Mouse (Mus musculus): Measurements from ENCODE around the gene Acot8. TPM values are rescaled to one million over a fixed set of nuclear protein-coding genes. Genes with fewer than 3 reads are reported as not detected.
A peak's percentile ranks its signal among the peaks of the same experiment; 100 is the strongest.

Gene Acot8
- total and polyA plus RNA-seq, 3 experiments, result 30.9 to 40.3 TPM; not detected in 1

- Histone ChIP-seq H3K4me3 (ENCODE audit: control insufficient read depth in 1 of 2, insufficient read depth in 1 of 2, low read depth in 2 of 2, low read length in 2 of 2) (no peak overlapping the region), H3K4me1 (ENCODE audit: control insufficient read depth in 1 of 2, insufficient read depth in 2 of 2, low read length in 2 of 2) (peaks cover 6 to 16% of the 10 kb centered on the region in 2 experiments), H3K27ac (ENCODE audit: control insufficient read depth, low read depth, low read length) (no peak overlapping the region), H3K9ac (ENCODE audit: control insufficient read depth, low read depth, low read length, poor library complexity, severe bottlenecking) (no peak overlapping the region), H3K36me3 (ENCODE audit: control insufficient read depth in 1 of 2, insufficient read depth in 2 of 2, low read length in 2 of 2) (peaks cover 0 to 10% of the 10 kb centered on the region in 2 experiments; a peak in 2 of 4 replicates), H3K27me3 (ENCODE audit: control insufficient read depth in 1 of 2, insufficient read depth in 2 of 2, low read length in 2 of 2) (no peaks in the 10 kb centered on the region), H3K9me3 (replicated peaks; ENCODE audit: insufficient read depth, low read length) (no peaks in the 10 kb centered on the region), H3K79me2 (ENCODE audit: control insufficient read depth, insufficient read depth, low read length, poor library complexity) (no peaks in the 10 kb centered on the region)
- no peak for DNase-seq (ENCODE audit: low read depth, low spot score)
- TF ChIP-seq JUND (IDR thresholded peaks at IDR 0.05; ENCODE audit: low read depth, low read length), result no peak
- no peak for TF ChIP-seq KAT2A (conservative IDR thresholded peaks at IDR 0.05; ENCODE audit: low read depth, low read length)
- no peak for TF ChIP-seq UBTF (IDR thresholded peaks at IDR 0.05; ENCODE audit: borderline replicate concordance, insufficient read depth, low read depth, low read length)
- TF ChIP-seq MAZ (IDR thresholded peaks at IDR 0.05; ENCODE audit: low read depth, low read length), result no peak
- TF ChIP-seq HCFC1 (IDR thresholded peaks at IDR 0.05; ENCODE audit: low read depth, low read length), result no peak
- no peak for TF ChIP-seq MAX (IDR thresholded peaks at IDR 0.05; ENCODE audit: low read length)
- TF ChIP-seq CHD2 (IDR thresholded peaks at IDR 0.05; ENCODE audit: low read length), result no peak
- TF ChIP-seq POLR2AphosphoS5 (IDR thresholded peaks at IDR 0.05; ENCODE audit: borderline replicate concordance, low read depth, low read length), result no peak
- no peak for TF ChIP-seq TCF12 (IDR thresholded peaks at IDR 0.05; ENCODE audit: low read depth, low read length)
- TF ChIP-seq TBP (IDR thresholded peaks at IDR 0.05; ENCODE audit: low read depth, low read length), result no peak
- no peak for TF ChIP-seq POLR2A (IDR thresholded peaks at IDR 0.05; ENCODE audit: control insufficient read depth in 1 of 2, insufficient read depth in 1 of 2, low read depth in 1 of 2, low read length in 2 of 2, poor library complexity in 1 of 2)
- no peak for TF ChIP-seq USF2 (IDR thresholded peaks at IDR 0.05; ENCODE audit: borderline replicate concordance in 1 of 2, insufficient read depth in 1 of 2, low read depth in 1 of 2, low read length in 2 of 2)
- no peak for TF ChIP-seq ZMIZ1 (IDR thresholded peaks at IDR 0.05; ENCODE audit: low read depth, low read length)
- no peak for TF ChIP-seq CHD1 (IDR thresholded peaks at IDR 0.05; ENCODE audit: low read depth, low read length)
- TF ChIP-seq SMC3 (IDR thresholded peaks at IDR 0.05; ENCODE audit: low read depth, low read length), result no peak
- no peak for TF ChIP-seq GABPA (IDR thresholded peaks at IDR 0.05; ENCODE audit: low read depth, low read length)
These were observed 12.5 kb upstream of the Acot8 start for GRCm38 (mm10) chr2:164817206-164817605.

GRCm38 (mm10) chr2:164815821-164816220, 11.1 kb upstream of the Acot8 start:
- no peaks in the 10 kb centered on the region for H3K27me3 ChIP-seq (ENCODE audit: control insufficient read depth in 1 of 2, insufficient read depth in 2 of 2, low read length in 2 of 2)
- TF ChIP-seq POLR2AphosphoS5 (IDR thresholded peaks at IDR 0.05; ENCODE audit: borderline replicate concordance, low read depth, low read length) (no peak), ZMIZ1 (IDR thresholded peaks at IDR 0.05; ENCODE audit: low read depth, low read length) (no peak), MYB (IDR thresholded peaks at IDR 0.05; ENCODE audit: low read depth, low read length) (no peak), CTCF (IDR thresholded peaks at IDR 0.05 in 2 of 3, conservative IDR thresholded peaks at IDR 0.05 in 1 of 3; ENCODE audit: control insufficient read depth in 1 of 3, insufficient read depth in 1 of 3, low read depth in 2 of 3, low read length in 3 of 3, poor library complexity in 1 of 3, severe bottlenecking in 1 of 3) (no peak), MAX (IDR thresholded peaks at IDR 0.05; ENCODE audit: low read length) (no peak), USF1 (IDR thresholded peaks at IDR 0.05; ENCODE audit: low read depth, low read length) (no peak), NRF1 (IDR thresholded peaks at IDR 0.05; ENCODE audit: insufficient read depth, low read depth, low read length, poor library complexity, severe bottlenecking) (no peak), BHLHE40 (IDR thresholded peaks at IDR 0.05; ENCODE audit: borderline replicate concordance, low read depth, low read length) (no peak), GABPA (IDR thresholded peaks at IDR 0.05; ENCODE audit: low read depth, low read length) (no peak), MAFK (IDR thresholded peaks at IDR 0.05; ENCODE audit: borderline replicate concordance, low read depth, low read length) (no peak), ZC3H11A (IDR thresholded peaks at IDR 0.05; ENCODE audit: low read depth, low read length) (no peak), MAZ (IDR thresholded peaks at IDR 0.05; ENCODE audit: low read depth, low read length) (no peak), RCOR1 (IDR thresholded peaks at IDR 0.05; ENCODE audit: low read depth, low read length) (no peak), TBP (IDR thresholded peaks at IDR 0.05; ENCODE audit: low read depth, low read length) (no peak), TAL1 (IDR thresholded peaks at IDR 0.05; ENCODE audit: low read length) (peak; percentile 77), GATA1 (IDR thresholded peaks at IDR 0.05; ENCODE audit: low read depth, low read length) (peak; percentile 86), ZNF384 (IDR thresholded peaks at IDR 0.05; ENCODE audit: low read depth, low read length) (no peak), MXI1 (IDR thresholded peaks at IDR 0.05; ENCODE audit: low read depth, low read length) (no peak; the same call in 1 of the 2 replicates), HCFC1 (IDR thresholded peaks at IDR 0.05; ENCODE audit: low read depth, low read length) (no peak), CHD2 (IDR thresholded peaks at IDR 0.05; ENCODE audit: low read length) (no peak), MEF2A (IDR thresholded peaks at IDR 0.05; ENCODE audit: extremely low read depth, insufficient replicate concordance, low read depth, low read length, poor library complexity, severe bottlenecking) (peak; percentile 83; the same call in 1 of the 2 replicates), USF2 (IDR thresholded peaks at IDR 0.05; ENCODE audit: borderline replicate concordance in 1 of 2, insufficient read depth in 1 of 2, low read depth in 1 of 2, low read length in 2 of 2) (no peak)

More at GRCm38 (mm10) chr2:164815821-164816220, 11.1 kb upstream of the Acot8 start:
- no peaks in the 10 kb centered on the region for H3K9me3 ChIP-seq (replicated peaks; ENCODE audit: insufficient read depth, low read length)
- peak; percentile 82 for DNase-seq (ENCODE audit: low read depth, low spot score)
- peaks cover 6 to 10% of the 10 kb centered on the region in 2 experiments for H3K4me1 ChIP-seq (ENCODE audit: control insufficient read depth in 1 of 2, insufficient read depth in 2 of 2, low read length in 2 of 2)
- peak overlapping the region; percentile 41 for H3K9ac ChIP-seq (ENCODE audit: control insufficient read depth, low read depth, low read length, poor library complexity, severe bottlenecking)
- H3K79me2 ChIP-seq (ENCODE audit: control insufficient read depth, insufficient read depth, low read length, poor library complexity), result no peaks in the 10 kb centered on the region
- H3K36me3 ChIP-seq (ENCODE audit: control insufficient read depth in 1 of 2, insufficient read depth in 2 of 2, low read length in 2 of 2), result peaks cover 0 to 7% of the 10 kb centered on the region in 2 experiments; a peak in 2 of 4 replicates
- peak overlapping the region; percentile 80 for H3K27ac ChIP-seq (ENCODE audit: control insufficient read depth, low read depth, low read length)
- H3K4me3 ChIP-seq (ENCODE audit: control insufficient read depth in 1 of 2, insufficient read depth in 1 of 2, low read depth in 2 of 2, low read length in 2 of 2), result peak overlapping the region; percentile 37 to 42

Measured in MEL (cell line).